Mouse (Mus musculus) left cerebral cortex, adult 18-20 months (tissue): ENCODE measurements around the gene Dusp5. TPM values are rescaled to one million over a fixed set of nuclear protein-coding genes. Genes with fewer than 3 reads are reported as not detected.
A peak's percentile ranks its signal among the peaks of the same experiment; 100 is the strongest.

Source experiments
- DNase-seq, 2 experiments: peaks; one replicate each; pipeline ENCODE4 v3.0.0; 2021 to 2022; ENCODE audit warnings: low spot score in 2 of 2, mixed read lengths in 1 of 2
- total RNA-seq, 2 experiments: library from RNA; stranded (reverse); gene quantifications; 2 replicates each; pipeline ENCODE4 v1.2.3; 2021

Gene Dusp5
- total RNA-seq, 2 experiments from 2014 or later = 20.1 to 22.5 TPM

- no peak for DNase-seq
Measured at GRCm38 (mm10) chr19:53538796-53539195, 9.9 kb downstream of the Dusp5 start.

GRCm38 (mm10) chr19:53539296-53539695 is 10.4 kb downstream of the Dusp5 start:
- no peak for DNase-seq

- no peak for DNase-seq
Measured at GRCm38 (mm10) chr19:53543602-53544001, 14.7 kb downstream of the Dusp5 start.

- no peak for DNase-seq
Measured at GRCm38 (mm10) chr19:53544923-53545561, 16.1 kb downstream of the Dusp5 start.

- no peak for DNase-seq
Measured at GRCm38 (mm10) chr19:53547597-53547996, 18.7 kb downstream of the Dusp5 start.

- peak; percentile 52 to 68 for DNase-seq
Measured at GRCm38 (mm10) chr19:53550972-53551371, 22.1 kb downstream of the Dusp5 start.

- no peak for DNase-seq
Measured at GRCm38 (mm10) chr19:53552216-53552786, 23.4 kb downstream of the Dusp5 start.

GRCm38 (mm10) chr19:53552795-53553194 is 23.9 kb downstream of the Dusp5 start:
- no peak for DNase-seq

GRCm38 (mm10) chr19:53554402-53554801 is 25.5 kb downstream of the Dusp5 start:
- DNase-seq = no peak

- DNase-seq = no peak
Measured at GRCm38 (mm10) chr19:53554981-53555616, 26.2 kb downstream of the Dusp5 start.

- no peak for DNase-seq
Measured at GRCm38 (mm10) chr19:53556841-53557240, 27.9 kb downstream of the Dusp5 start.

GRCm38 (mm10) chr19:53557267-53557936 is 28.5 kb downstream of the Dusp5 start:
- no peak for DNase-seq

GRCm38 (mm10) chr19:53560436-53560835 is 31.5 kb downstream of the Dusp5 start:
- no peak for DNase-seq

GRCm38 (mm10) chr19:53564174-53564573 is 35.3 kb downstream of the Dusp5 start:
- DNase-seq = no peak

GRCm38 (mm10) chr19:53565565-53566277 is 36.8 kb downstream of the Dusp5 start:
- no peak for DNase-seq

GRCm38 (mm10) chr19:53567864-53568263 is 39.0 kb downstream of the Dusp5 start:
- no peak for DNase-seq

GRCm38 (mm10) chr19:53568553-53568952 is 39.6 kb downstream of the Dusp5 start:
- DNase-seq = no peak

- no peak for DNase-seq
Measured at GRCm38 (mm10) chr19:53571056-53571455, 42.1 kb downstream of the Dusp5 start.

- DNase-seq = no peak
Measured at GRCm38 (mm10) chr19:53571501-53572428, 42.9 kb downstream of the Dusp5 start.

GRCm38 (mm10) chr19:53572607-53573006 is 43.7 kb downstream of the Dusp5 start:
- DNase-seq = no peak
